Mouse (Mus musculus) erythroblast, embryonic 14.5 days (primary cell): ENCODE results near the gene Bnc1. TPM values are rescaled to one million over a fixed set of nuclear protein-coding genes. Genes with fewer than 3 reads are reported as not detected.

ENCODE experiments used
- H3K27me3 ChIP-seq: 2 replicates; pipeline ENCODE4 v1.6.1; 2012; ENCODE audit warnings: inconsistent platforms; ENCODE audit not compliant: control insufficient read depth
- H3K36me3 ChIP-seq: 2 replicates; pipeline ENCODE4 v1.6.1; 2012; ENCODE audit warnings: mild to moderate bottlenecking, inconsistent platforms; ENCODE audit not compliant: control insufficient read depth
- H3K4me1 ChIP-seq: 2 replicates; pipeline ENCODE4 v1.6.1; 2012; ENCODE audit warnings: inconsistent platforms; ENCODE audit not compliant: control insufficient read depth
- H3K4me3 ChIP-seq: replicated peaks from 2 replicates; pipeline ENCODE3; 2012; ENCODE audit warnings: moderate library complexity, mild to moderate bottlenecking, inconsistent platforms
- H3K9me3 ChIP-seq: 2 replicates; pipeline ENCODE4 v1.6.1; 2012; ENCODE audit warnings: low read length, inconsistent platforms, mixed read lengths; ENCODE audit not compliant: control insufficient read depth
- GATA1 ChIP-seq: IDR thresholded peaks from 2 replicates; pipeline ENCODE4 v1.6.1; 2012; ENCODE audit warnings: low read length, inconsistent platforms, mixed read lengths
- TAL1 ChIP-seq: IDR thresholded peaks from 3 replicates; pipeline ENCODE4 v1.6.1; 2012; ENCODE audit warnings: low read length, inconsistent platforms, mixed read lengths
- polyA plus RNA-seq: library from polyadenylated mRNA; stranded (reverse); fragments of >175 nt; gene quantifications from 2 replicates; pipeline ENCODE4 v1.2.3, GENCODE M21; 2012

The Bnc1 gene
- polyA plus RNA-seq, 1 experiment: not detected

DNA sequence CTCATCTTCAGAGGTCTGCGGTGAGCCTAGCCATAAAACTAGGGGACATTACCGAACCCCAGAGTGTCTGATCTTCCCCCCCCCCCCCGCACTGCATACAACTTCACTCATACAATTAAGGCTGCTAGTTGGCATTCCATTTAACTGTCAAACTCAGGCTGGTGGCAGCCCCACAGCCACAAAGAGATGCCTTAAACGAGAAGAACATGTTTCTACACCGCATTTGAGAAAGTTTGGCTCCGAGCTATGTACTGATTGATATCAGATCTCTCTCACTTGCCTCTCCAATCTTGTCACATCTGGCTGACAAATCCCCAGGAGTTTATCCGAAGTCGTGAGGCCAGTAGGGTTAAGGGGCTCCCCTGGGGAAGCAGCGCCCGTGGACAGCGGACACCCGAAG lies 976 bp downstream of the Bnc1 start:
- H3K27me3 ChIP-seq: peaks cover 79% of the 10 kb centered on the region
- H3K4me3 ChIP-seq: no peak overlapping the region
- TF ChIP-seq TAL1 (no peak), GATA1 (no peak)

DNA sequence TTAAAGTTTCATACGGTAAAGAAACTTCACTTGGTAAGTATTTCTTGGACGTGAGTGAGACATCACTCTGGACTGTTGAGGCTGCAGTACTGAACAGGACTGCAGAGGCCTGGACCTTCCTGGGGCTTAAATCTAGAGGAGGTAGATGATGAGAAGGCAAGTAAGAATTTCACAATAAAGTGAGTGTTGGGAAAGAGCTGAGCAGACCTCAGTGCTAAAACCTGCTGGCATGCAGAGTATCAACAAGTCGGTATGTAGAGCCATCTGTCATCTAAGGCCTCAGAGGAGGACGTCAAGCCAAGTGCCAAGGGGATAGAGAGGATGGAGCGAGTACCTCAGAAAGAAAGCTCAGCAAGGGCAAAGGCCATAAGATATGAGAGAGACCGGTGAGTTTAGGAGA lies 8.4 kb downstream of the Bnc1 start:
- Histone ChIP-seq H3K36me3 (no peaks in the 10 kb centered on the region), H3K4me3 (no peak overlapping the region), H3K9me3 (no peaks in the 10 kb centered on the region), H3K4me1 (no peaks in the 10 kb centered on the region), H3K27me3 (peaks cover 8% of the 10 kb centered on the region)
- TF ChIP-seq GATA1 (no peak), TAL1 (no peak)

More for the DNA sequence above, 976 bp downstream of the Bnc1 start:
- Histone ChIP-seq H3K4me1 (no peaks in the 10 kb centered on the region), H3K9me3 (no peaks in the 10 kb centered on the region), H3K36me3 (no peaks in the 10 kb centered on the region)

DNA sequence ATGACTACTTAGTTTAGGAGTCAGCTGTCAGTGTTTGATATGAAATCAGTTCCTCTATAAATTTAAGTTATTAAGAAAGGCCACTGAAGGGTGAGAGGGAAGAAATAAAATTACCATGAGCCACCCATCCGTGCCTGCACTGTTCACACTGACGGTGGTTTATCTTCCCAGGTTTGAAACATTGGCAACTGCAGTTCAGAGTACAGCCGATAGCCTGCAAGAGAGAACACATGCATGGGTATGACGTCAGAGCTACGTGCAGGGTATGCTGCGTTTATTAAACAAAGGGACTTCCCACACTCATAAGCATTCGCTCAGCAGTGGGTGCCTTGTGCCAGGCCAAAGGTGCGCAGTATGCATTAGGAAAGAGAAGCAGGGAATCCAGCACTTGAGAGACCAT lies 13.8 kb downstream of the Bnc1 start:
- Histone ChIP-seq H3K9me3 (no peaks in the 10 kb centered on the region), H3K27me3 (no peaks in the 10 kb centered on the region), H3K36me3 (no peaks in the 10 kb centered on the region), H3K4me1 (no peaks in the 10 kb centered on the region), H3K4me3 (no peak overlapping the region)
- TF ChIP-seq TAL1 (no peak), GATA1 (no peak)

GRCm38 (mm10) chr7:81974616-81975015 lies 17.5 kb downstream of the Bnc1 start:
- H3K9me3 ChIP-seq: no peaks in the 10 kb centered on the region
- no peaks in the 10 kb centered on the region for H3K4me1 ChIP-seq
- H3K4me3 ChIP-seq: no peak overlapping the region
- TF ChIP-seq TAL1 (no peak), GATA1 (no peak)
- no peaks in the 10 kb centered on the region for H3K36me3 ChIP-seq
- H3K27me3 ChIP-seq: no peaks in the 10 kb centered on the region; the same call in 1 of the 2 replicates

DNA sequence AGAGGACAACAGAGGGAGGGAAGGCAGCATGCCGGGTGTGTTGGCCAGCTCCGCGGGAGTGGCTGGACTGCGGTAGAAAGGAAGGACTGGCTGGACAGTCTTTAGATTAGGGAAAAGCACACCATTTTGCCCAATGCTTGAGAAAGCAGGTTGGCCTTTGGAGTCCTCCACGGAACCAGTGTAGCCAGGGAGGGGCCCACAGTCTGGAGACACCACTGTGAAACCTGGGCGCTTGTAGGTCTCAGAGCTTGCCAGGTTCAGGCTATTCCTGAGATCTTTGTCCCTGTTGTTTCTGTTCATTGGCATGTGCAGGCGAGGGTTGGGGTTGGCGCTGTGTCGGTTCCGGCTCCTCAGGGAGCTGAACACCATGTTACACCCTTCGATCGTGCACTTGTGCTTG lies 18.2 kb downstream of the Bnc1 start:
- no peak for TF ChIP-seq TAL1
- TF ChIP-seq GATA1: no peak
- Histone ChIP-seq H3K4me1 (no peaks in the 10 kb centered on the region), H3K9me3 (no peaks in the 10 kb centered on the region)

GRCm38 (mm10) chr7:81973339-81973738 lies 18.8 kb downstream of the Bnc1 start:
- Histone ChIP-seq H3K4me1 (no peaks in the 10 kb centered on the region), H3K4me3 (no peak overlapping the region), H3K36me3 (no peaks in the 10 kb centered on the region), H3K9me3 (no peaks in the 10 kb centered on the region), H3K27me3 (no peaks in the 10 kb centered on the region; the same call in 1 of the 2 replicates)
- TF ChIP-seq TAL1 (no peak), GATA1 (no peak)

More for the DNA sequence above, 18.2 kb downstream of the Bnc1 start:
- Histone ChIP-seq H3K27me3 (no peaks in the 10 kb centered on the region; the same call in 1 of the 2 replicates), H3K4me3 (no peak overlapping the region), H3K36me3 (no peaks in the 10 kb centered on the region)

- H3K4me3 ChIP-seq: no peak overlapping the region
- no peaks in the 10 kb centered on the region for H3K4me1 ChIP-seq
- no peaks in the 10 kb centered on the region for H3K9me3 ChIP-seq
- no peaks in the 10 kb centered on the region for H3K36me3 ChIP-seq
- H3K27me3 ChIP-seq: no peaks in the 10 kb centered on the region; the same call in 1 of the 2 replicates
- no peak for TF ChIP-seq TAL1
- no peak for TF ChIP-seq GATA1
These were observed 23.1 kb downstream of the Bnc1 start for GRCm38 (mm10) chr7:81968975-81969374.

- H3K27me3 ChIP-seq: no peaks in the 10 kb centered on the region; the same call in 1 of the 2 replicates
- TF ChIP-seq GATA1: no peak
- TF ChIP-seq TAL1: no peak
These were observed 23.6 kb downstream of the Bnc1 start for GRCm38 (mm10) chr7:81968451-81968850.

DNA sequence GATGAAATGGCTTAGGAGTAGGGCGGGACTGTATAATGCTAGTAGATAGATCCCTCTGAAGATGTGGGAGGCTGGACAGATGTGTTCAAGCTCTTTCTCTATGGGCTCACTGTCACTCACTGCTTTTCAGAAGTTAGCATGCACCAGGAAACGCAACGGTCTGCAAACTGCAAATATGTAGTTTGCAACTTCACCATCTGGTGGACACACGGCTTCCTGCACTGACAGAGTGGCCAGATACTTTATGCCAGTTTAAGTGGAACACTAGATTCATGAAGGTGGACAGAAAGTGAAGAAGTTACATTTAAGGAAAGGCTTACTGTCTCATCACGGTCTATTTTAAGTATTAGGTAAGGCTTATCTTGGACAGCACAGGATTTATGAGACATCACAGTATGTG lies 25.9 kb downstream of the Bnc1 start:
- no peaks in the 10 kb centered on the region for H3K27me3 ChIP-seq

More at GRCm38 (mm10) chr7:81968451-81968850, 23.6 kb downstream of the Bnc1 start:
- Histone ChIP-seq H3K4me1 (no peaks in the 10 kb centered on the region), H3K9me3 (no peaks in the 10 kb centered on the region), H3K36me3 (no peaks in the 10 kb centered on the region), H3K4me3 (no peak overlapping the region)

DNA sequence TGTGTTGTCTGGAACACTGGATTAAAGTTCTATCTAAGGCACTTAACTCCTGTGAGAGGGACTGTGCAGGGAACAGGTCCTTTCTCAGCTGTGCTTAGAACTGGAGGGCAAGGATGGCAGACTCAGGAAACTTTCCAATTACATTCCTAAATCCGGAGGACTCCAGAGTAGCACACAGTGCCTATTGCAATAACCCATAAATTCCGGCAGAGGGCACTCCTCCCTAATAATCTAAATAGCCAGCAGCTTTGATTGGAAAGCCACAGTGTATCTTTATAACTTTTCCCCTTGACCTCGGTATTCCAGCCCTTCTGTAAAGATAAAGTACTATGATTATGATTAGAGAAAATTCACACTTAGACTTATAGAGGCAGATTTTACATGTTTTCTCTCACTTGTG lies 32.4 kb downstream of the Bnc1 start:
- Histone ChIP-seq H3K36me3 (no peaks in the 10 kb centered on the region), H3K27me3 (no peaks in the 10 kb centered on the region; the same call in 1 of the 2 replicates), H3K4me3 (no peak overlapping the region), H3K9me3 (no peaks in the 10 kb centered on the region), H3K4me1 (no peaks in the 10 kb centered on the region)
- TF ChIP-seq GATA1: no peak
- no peak for TF ChIP-seq TAL1

More for the DNA sequence above, 25.9 kb downstream of the Bnc1 start:
- TF ChIP-seq GATA1: no peak
- TF ChIP-seq TAL1: no peak
- Histone ChIP-seq H3K9me3 (no peaks in the 10 kb centered on the region), H3K4me1 (no peaks in the 10 kb centered on the region), H3K4me3 (no peak overlapping the region), H3K36me3 (no peaks in the 10 kb centered on the region)
